Mouse (Mus musculus) large intestine, adult 2 months (tissue): Measurements from ENCODE around the gene Trip11. TPM values are rescaled to one million over a fixed set of nuclear protein-coding genes. Genes with fewer than 3 reads are reported as not detected.

Experiments used
- DNase-seq: peaks from one replicate; pipeline ENCODE4 v3.0.0-alpha.2; 2012; ENCODE audit warnings: low read depth, low spot score
- WGBS: fragments of 180-500 bp; shearing (Covaris S2); methylation state at CpG from one replicate; pipeline ENCODE4 v1.1.7; 2018; 5-methylcytosine and 5-hydroxymethylcytosine counted together
- polyA plus RNA-seq: library from polyadenylated mRNA; depleted of rRNA; stranded (reverse); fragments of >200 nt; gene quantifications from 2 replicates; pipeline ENCODE4 v1.2.3, GENCODE M21; 2012

The Trip11 gene
- polyA plus RNA-seq, 1 experiment = 2.7 TPM

GRCm38 (mm10) chr12:101899671-101900245 lies 13.3 kb downstream of the Trip11 start:
- 66% methylated on average over 2 of the region's 2 CpGs for WGBS
- no peak for DNase-seq

GRCm38 (mm10) chr12:101898966-101899365 lies 14.1 kb downstream of the Trip11 start:
- WGBS = 95% methylated on average over 8 of the region's 8 CpGs
- no peak for DNase-seq

DNA sequence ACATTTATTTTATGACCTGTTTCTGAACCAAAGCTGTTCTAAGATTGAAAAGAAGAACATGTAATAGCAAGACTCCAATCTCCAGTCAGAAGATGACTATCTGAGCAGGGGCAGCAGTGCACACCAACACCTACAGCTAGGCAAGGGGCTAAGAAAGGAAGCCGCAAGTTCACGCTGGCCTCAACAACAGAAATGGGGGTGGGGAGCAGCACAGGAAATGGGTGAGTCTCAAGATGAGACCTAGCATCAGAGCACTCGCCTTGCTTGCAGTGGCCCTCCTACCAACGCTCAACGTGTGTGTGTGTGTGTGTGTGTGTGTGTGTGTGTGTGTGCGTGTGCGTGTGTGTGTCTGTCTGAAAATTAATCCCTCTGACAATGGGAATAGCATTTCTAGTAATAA lies 16.0 kb downstream of the Trip11 start:
- WGBS = 85% methylated on average over 7 of the region's 7 CpGs
- DNase-seq = no peak

DNA sequence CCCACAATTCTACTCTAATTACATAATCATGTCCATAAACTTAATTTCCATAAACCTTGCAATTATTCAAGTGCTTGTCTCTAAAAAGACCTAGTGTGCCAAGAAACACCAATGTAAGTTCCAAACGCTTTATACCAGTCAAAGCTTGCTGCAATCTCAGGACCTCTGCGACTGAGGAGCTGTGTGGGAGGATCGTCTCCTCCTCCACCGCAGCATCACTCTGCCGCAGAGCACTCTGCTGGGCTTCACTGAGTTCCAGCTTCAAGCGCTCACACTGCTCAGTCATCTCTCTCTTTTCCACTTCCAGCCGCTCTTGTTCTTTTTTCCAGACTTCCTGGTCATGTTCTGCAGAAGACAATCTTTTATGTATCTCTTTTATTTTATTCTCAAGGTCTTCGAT lies 19.8 kb downstream of the Trip11 start:
- 87% methylated on average over 8 of the region's 8 CpGs for WGBS
- DNase-seq = no peak

DNA sequence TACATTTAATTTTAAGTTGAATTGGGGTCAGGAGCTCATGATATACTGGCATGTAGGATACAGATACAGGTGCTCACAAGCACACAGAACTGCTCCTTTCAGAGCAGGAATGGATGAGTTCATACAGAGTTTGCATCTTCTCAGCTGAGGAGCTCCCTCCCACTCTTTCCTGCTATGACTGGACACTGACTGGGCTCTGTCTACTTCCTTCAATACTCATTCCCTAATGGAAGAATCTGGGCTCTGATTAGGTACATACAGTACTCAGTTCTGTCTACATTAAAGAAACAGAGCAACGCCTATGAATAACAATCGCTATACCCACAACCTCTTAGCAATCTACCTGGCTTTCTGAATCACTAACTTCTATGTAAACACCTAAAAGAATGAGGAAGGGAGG lies 20.2 kb downstream of the Trip11 start:
- 77% methylated on average over 2 of the region's 2 CpGs for WGBS
- no peak for DNase-seq

DNA sequence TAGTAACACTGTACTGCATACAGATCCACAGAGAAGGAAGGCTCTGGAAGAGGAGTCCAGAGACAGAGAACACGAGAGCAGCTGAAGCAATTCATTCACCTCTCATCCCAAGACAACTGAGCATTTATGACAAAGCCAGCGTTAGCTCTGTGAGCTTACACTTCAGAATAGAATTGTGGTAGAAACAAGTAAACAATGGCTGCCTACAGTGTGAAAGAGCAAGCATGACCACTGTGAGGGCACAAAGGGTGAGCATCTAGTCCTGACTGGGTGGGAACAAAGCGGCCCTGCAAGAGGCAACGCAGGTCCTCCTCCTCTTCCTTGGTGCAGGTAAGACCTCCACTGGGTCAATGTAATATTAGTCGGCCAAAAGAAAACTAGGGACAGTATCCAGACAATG lies 22.0 kb downstream of the Trip11 start:
- no peak for DNase-seq
- WGBS = 90% methylated on average over 5 of the region's 5 CpGs

DNA sequence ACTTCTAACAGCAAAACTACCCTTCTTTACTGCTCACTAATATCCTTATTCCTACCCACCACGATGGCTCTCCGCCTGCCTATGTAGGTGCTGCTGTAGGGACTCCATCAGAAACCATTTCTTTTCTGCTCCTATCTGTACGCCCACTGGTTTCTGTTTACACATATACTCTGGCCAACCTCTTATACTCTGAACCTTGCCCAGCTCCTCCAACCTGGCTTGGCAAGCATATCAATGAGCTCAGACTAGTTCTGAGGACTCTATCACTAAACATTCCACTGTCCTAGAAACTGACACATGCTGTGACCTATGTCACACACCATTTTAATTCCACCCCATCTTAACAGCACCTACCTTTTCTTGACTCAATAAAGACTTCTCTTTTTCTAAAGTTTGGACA lies 23.7 kb downstream of the Trip11 start:
- no peak for DNase-seq
- WGBS = 48% methylated on average over 3 of the region's 3 CpGs

DNA sequence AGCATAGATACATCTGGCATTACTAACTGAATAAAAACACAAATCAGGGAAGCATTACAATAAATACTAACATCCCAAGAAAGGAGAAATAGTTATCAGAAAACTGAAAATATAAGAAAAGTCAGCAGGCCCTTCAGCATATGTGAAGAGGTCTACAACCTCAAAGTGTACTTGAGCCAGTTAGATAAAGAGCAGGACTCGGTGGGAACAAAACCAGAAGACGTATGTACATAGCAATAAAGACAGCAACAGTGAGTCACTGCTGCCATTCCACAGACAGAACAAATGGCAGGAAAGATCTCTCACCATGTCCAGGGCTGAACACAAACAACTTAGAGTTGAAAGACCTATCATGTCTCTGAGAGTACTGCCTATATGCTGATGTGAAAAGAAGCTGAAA lies 24.8 kb downstream of the Trip11 start:
- WGBS = 62% methylated on average over 2 of the region's 2 CpGs
- DNase-seq = no peak

GRCm38 (mm10) chr12:101884926-101885325 lies 28.1 kb downstream of the Trip11 start:
- WGBS = 92% methylated on average over 7 of the region's 7 CpGs
- DNase-seq = no peak

DNA sequence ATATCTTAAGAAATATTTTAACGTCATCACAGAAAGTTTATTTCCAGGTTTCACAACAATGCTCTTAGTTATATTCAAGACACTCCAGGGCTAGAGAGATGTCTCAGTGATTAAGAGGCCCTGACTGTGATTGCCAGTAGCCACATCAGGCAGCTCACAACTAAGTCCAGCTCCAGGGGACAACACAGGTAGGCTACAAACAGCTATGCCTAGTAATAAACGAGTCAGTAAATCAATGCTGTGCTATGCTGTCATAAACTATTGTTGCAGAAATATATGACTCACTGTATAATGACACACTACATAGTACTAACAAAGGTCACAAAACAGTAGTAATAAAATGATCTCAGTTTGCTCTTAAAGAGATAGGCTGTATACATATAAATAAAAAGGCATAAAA lies 36.7 kb downstream of the Trip11 start:
- peak; percentile 55 for DNase-seq
- 48% methylated on average over 2 of the region's 2 CpGs for WGBS

DNA sequence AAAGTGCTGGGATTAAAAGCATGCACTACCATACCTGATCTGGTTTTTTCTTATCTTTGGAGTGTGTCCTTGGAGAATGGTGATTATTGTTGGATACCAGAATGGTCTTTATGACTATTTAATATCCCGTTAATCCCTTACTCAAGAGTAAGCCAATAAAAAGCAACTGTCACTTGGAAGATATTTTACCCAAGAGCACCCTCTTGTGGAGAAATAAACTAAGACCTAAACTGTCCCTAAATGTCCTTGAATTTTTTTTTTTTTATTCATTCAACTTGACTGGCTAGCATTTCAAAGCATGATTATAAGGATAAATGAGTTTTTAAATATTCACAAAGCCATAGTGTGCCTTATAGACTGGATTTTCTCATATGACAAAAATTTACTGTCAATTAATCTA lies 38.0 kb downstream of the Trip11 start:
- DNase-seq = peak; percentile 27
- 15% methylated on average over 1 of the region's 1 CpGs for WGBS

DNA sequence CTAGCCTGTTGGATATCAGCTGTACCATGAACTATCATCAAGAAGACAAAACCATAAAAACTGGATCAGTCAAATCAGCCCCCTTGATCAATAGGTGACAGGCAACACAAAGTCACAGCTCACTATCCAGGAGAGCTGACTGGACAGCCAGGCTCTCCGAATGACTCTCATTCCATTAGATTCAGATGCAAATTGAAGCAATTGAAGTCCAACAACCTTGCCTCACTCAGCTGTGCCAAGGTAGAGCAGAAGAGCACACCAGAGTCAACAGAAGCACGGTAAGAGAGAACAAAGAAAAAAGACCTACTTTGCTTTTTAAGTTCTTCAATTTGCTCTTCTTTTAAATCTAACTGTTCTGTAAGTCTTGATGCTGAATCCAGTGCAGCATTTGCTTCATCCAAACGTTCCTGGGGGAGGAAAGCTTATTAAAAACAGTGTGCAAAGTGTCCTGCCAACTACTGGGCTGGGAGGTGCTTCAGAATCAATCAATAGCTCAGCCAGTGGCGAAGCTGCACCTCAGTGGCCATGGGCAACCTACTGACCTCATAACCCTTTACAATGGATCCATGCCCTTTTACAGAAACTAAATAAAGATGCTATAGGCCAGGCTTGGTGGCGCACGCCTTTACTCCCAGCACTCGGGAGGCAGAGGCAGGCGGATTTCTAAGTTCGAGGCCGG lies 50.6 kb downstream of the Trip11 start:
- 86% methylated on average over 10 of the region's 10 CpGs for WGBS
- no peak for DNase-seq

DNA sequence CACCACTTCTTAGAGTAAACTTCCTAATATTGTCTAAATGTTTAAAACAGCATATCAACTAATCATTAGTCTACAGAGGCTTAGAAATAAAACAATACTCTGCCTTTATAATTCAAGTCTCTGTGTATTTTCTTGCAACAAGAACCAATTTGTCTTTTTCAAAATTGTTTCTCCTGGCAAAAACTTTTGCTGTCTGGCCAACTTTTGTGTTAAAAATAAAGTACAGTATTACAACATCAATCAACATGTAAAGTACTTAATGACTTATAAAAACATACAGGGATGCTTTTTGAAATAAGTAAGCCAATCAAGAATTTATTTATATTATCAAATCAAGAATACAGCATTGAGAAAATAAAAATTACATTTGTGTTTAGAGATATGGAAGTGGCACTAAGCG lies 52.8 kb downstream of the Trip11 start:
- no peak for DNase-seq
- WGBS = 94% methylated on average over 1 of the region's 1 CpGs

DNA sequence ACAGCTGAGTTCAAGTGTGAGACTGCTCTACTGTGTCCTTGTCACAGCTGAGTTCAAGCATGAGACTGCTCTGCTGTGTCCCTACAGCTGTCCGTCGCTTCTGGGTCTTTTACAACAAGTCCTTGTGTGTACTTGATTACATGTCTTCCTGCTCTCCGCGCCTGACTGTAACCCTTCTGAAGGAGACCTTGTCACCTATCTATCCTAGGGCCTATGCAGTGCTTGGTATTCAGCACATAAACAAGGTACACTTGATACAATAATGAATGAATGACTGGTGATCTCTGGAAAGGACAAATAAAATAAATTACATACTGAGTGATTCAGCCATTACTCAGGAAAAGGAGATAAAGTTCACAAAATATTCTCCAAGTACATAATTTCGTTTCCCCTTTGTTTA lies 55.1 kb downstream of the Trip11 start:
- 92% methylated on average over 5 of the region's 5 CpGs for WGBS
- DNase-seq = no peak

DNA sequence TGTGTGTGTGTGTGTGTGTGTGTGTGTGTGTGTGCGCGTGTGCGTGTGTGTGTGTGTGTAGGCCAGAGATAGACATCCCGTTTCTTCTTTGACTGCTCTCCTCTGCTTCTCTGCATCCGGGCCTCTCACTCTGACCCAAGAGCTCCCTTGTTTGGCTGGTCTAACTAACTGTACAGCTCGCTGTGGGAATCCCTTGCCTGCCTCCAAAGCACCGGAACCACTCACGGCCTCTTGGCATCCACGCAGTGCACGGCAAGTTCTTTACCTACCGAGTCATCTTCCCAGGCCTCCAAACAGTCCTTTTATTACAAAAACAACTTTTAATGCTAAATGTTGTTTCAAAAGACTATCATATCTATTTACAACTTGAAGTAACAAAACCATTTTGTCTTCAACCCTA lies 58.7 kb downstream of the Trip11 start:
- 90% methylated on average over 11 of the region's 11 CpGs for WGBS
- no peak for DNase-seq

DNA sequence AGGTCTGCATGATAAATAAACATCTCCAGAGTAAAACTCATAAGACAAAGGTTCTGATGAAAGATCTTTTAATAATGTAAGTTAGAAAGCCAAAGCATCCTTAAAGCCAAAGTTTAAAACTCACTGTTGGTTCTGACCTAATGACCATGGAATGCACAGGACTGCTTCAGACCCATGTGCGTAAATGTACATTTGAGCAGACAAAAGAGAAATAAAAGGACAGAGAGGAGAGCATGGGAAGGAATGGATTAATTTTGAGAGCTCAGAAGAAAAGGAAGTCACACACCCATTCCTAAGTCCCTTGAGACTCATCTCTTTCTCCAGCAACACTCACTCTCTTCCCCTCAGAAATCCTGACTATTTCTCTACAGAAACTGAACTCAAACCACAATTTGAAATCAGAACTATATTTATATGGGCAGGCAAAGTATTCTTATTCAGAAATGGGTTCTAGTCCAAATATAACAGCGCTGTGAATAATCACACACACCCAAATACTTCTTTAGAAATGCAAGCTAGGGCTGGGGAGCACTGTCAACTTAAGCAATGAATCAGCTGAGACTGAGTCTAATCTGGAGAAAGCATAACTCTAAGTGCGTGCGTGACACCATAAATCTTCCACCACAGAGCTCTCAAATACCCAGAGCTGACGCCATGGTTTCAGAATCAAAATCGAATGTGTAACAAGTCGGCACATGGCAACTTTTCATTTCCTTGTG lies 61.1 kb downstream of the Trip11 start:
- 80% methylated on average over 7 of the region's 7 CpGs for WGBS
- DNase-seq = no peak

- 58% methylated on average over 9 of the region's 9 CpGs for WGBS
- DNase-seq = no peak
Measured at GRCm38 (mm10) chr12:101851314-101851713, 61.8 kb downstream of the Trip11 start.

DNA sequence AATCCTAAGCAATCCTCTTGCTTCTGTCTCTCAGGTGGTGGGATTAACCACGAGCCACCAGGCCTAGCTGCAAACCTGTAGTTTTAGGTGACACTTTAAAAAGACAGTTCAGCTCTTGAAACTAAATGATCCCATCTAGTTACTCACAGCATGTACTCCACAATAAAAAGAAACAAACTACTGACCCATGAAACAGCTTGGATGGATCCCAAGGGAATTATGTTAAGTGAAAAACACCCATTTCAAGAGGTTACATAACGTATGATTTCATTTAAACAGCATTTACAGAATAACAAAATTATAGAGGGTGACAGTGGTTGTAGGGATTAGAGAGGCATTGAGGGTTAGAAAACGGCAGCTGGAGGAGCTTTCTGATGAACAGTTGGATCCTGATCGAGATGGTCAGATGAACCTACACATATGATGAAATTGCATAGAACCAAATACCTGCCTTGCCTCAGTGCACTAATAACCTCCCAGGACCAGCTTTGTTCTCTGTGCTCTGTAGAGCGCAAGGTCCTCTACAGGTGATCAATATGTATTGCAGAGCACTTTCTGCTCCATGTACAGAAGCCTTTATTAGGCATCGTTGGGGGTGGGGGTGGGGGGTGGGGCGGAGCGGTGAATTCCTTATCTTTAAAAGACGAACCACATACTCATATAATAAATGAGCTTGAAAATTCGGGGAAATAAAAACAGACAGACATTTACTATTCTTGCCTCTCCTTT lies 76.4 kb downstream of the Trip11 start:
- 87% methylated on average over 10 of the region's 10 CpGs for WGBS
- DNase-seq = no peak

GRCm38 (mm10) chr12:101834715-101835114 lies 78.4 kb downstream of the Trip11 start:
- 88% methylated on average over 4 of the region's 4 CpGs for WGBS
- DNase-seq = no peak

DNA sequence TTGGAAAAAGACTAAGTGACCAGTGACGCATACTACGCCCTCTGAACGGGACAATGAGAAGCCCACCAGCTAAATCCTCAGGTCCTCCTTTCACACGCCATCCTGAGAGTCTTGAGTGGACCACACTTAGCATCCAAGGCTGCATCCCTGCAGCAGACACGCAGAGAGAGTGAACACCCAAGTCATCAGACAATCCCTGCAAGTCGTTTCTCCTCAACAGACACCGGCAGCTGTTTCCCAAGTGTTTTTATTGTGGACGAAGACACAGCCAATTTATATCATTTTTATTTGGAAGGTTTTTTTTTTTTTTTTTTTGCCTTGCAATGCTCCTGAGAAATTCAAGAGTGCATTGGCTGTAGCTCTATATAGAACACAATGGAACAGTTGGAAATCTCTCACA lies 79.3 kb downstream of the Trip11 start:
- WGBS = 83% methylated on average over 8 of the region's 8 CpGs
- DNase-seq = no peak

GRCm38 (mm10) chr12:101833115-101833506 lies 80.0 kb downstream of the Trip11 start:
- DNase-seq = no peak
- WGBS = 91% methylated on average over 6 of the region's 6 CpGs
